Mouse (Mus musculus): ENCODE results near the gene Lsr. TPM values are rescaled to one million over a fixed set of nuclear protein-coding genes. Genes with fewer than 3 reads are reported as not detected.
A peak's percentile ranks its signal among the peaks of the same experiment; 100 is the strongest.

Lsr gene
- polyA plus RNA-seq (2016; fragmentation: Nextera tagmentation; extraction: Ambion mirVana): 28.9 and 31.3 TPM in 2 replicates

DNA sequence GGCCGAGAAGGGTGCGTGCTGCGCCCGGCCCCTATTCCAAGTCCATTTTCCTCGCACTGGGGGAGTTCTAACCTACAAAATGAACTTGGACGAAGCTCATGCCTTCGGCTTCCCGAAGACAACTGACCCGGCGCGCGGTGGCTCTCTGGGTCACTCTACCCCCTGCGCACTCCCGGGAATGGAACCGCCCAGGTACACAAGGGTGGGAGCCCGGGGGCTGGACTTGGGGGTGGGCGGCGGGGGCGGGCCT is at the start of gene Lsr:
Gene Lsr, minus strand, starts transcription at position 214 of the 250 bp plus-strand sequence.
- WGBS: under 1% methylated on average over 19 of the region's 19 CpGs
- H3K36me3 ChIP-seq: peaks cover 4% of the 10 kb centered on the region; the same call in 1 of the 2 replicates
- peak within 1 kb of the TSS; percentile 50 for H3K4me3 ChIP-seq
- H3K27me3 ChIP-seq (ENCODE audit: low read depth, poor library complexity, severe bottlenecking): peaks cover 25% of the 10 kb centered on the region
- peaks cover 25% of the 10 kb centered on the region for H3K4me1 ChIP-seq
- H3K27ac ChIP-seq: peak within 1 kb of the TSS; percentile 75
- peak; percentile 70 for DNase-seq (ENCODE audit: low spot score)
- no peaks in the 10 kb centered on the region for H3K9me3 ChIP-seq (replicated peaks)

GRCm38 (mm10) chr7:31017104-31017901 is 44.0 kb upstream of the Lsr start:
- no peak for DNase-seq (ENCODE audit: low spot score)
- Histone ChIP-seq H3K4me3 (no peak overlapping the region), H3K27me3 (ENCODE audit: low read depth, poor library complexity, severe bottlenecking) (no peaks in the 10 kb centered on the region), H3K9me3 (replicated peaks) (no peaks in the 10 kb centered on the region), H3K27ac (no peak overlapping the region), H3K4me1 (peaks cover 9% of the 10 kb centered on the region), H3K36me3 (no peaks in the 10 kb centered on the region)
- 69% methylated on average over 10 of the region's 10 CpGs for WGBS

DNA sequence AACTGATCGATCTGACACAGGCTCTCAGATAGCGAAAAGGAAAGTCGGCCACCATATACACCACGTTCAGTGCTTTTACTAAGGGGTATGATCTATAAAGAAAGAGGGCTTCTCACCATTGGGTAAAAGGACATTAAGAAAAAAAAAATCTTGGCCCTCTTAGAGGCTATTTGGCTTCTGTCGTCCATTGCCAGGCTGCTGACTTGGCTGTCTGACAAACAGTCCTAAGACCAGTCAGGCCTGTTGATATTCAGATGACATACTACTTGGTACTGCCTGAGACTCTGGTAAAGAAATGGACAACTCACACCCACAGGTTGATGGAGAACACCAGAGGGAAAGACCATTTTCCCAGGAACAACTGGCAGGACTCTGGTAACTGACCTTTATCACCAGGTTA is 39.7 kb upstream of the Lsr start:
- H3K27me3 ChIP-seq (ENCODE audit: low read depth, poor library complexity, severe bottlenecking): no peaks in the 10 kb centered on the region
- H3K4me1 ChIP-seq: peaks cover 24% of the 10 kb centered on the region
- H3K9me3 ChIP-seq (replicated peaks): no peaks in the 10 kb centered on the region
- DNase-seq (ENCODE audit: low spot score): no peak
- no peak overlapping the region for H3K27ac ChIP-seq
- H3K36me3 ChIP-seq: no peaks in the 10 kb centered on the region
- H3K4me3 ChIP-seq: no peak overlapping the region
- 90% methylated on average over 5 of the region's 5 CpGs for WGBS

- 40% methylated on average over 3 of the region's 3 CpGs for WGBS
Measured at GRCm38 (mm10) chr7:31008889-31009288, 35.6 kb upstream of the Lsr start.

DNA sequence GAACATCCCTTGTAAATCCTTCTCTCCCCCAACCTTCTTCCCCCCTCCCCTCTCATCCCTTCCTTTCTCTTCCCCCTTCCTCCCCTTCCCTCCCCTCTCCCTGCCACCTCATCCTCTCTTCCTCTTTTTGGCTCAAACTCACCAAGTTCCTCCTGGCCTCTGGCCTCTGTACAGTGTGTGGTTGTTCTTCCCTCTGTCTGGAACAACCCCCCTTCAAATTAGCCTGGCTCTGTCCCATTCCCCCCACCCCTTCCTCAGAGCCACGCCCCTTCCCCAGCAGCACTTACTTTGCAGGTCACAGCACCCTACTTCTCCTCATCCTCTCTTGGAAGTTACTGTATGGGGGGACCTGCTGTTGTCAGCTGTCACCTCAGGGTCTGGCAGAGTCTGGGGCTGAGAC is 34.9 kb upstream of the Lsr start:
- Histone ChIP-seq H3K4me3 (no peak overlapping the region), H3K27ac (peak overlapping the region; percentile 31; the same call in 1 of the 2 replicates), H3K36me3 (no peaks in the 10 kb centered on the region), H3K4me1 (peaks cover 15% of the 10 kb centered on the region), H3K9me3 (replicated peaks) (no peaks in the 10 kb centered on the region), H3K27me3 (ENCODE audit: low read depth, poor library complexity, severe bottlenecking) (no peaks in the 10 kb centered on the region)
- DNase-seq (ENCODE audit: low spot score): no peak
- 70% methylated on average over 1 of the region's 1 CpGs for WGBS

More at GRCm38 (mm10) chr7:31008889-31009288, 35.6 kb upstream of the Lsr start:
- Histone ChIP-seq H3K4me3 (no peak overlapping the region), H3K27me3 (ENCODE audit: low read depth, poor library complexity, severe bottlenecking) (no peaks in the 10 kb centered on the region), H3K9me3 (replicated peaks) (no peaks in the 10 kb centered on the region), H3K4me1 (peaks cover 15% of the 10 kb centered on the region), H3K27ac (0 out of 2 replicates have a peak overlapping the region, but pooled peaks have one; percentile 31), H3K36me3 (no peaks in the 10 kb centered on the region)
- DNase-seq (ENCODE audit: low spot score): peak; percentile 32

GRCm38 (mm10) chr7:31007775-31008174 is 34.5 kb upstream of the Lsr start:
- H3K27me3 ChIP-seq (ENCODE audit: low read depth, poor library complexity, severe bottlenecking): no peaks in the 10 kb centered on the region
- H3K27ac ChIP-seq: no peak overlapping the region
- H3K36me3 ChIP-seq: no peaks in the 10 kb centered on the region
- WGBS: 74% methylated on average over 1 of the region's 1 CpGs
- H3K9me3 ChIP-seq (replicated peaks): no peaks in the 10 kb centered on the region
- peaks cover 15% of the 10 kb centered on the region for H3K4me1 ChIP-seq
- no peak for DNase-seq (ENCODE audit: low spot score)
- no peak overlapping the region for H3K4me3 ChIP-seq

DNA sequence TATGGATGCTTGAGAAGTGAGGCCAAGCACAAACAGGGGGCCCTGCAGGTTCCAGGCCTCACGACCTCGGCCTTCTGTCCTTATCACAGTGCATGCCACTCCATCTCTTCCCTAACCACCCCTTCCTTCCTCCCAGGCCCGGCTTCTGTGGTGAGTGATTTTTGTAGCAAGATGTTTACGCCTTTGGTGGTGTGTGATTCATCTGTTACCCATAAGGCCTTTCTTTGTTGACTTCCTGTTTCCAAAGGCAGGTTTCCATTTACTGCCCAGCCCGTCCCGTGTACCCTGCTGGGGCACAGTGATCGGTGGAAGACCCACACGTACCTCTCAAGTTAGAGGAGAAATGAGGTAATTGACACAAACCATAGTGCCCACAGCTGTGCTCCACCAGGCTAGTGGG is 29.4 kb upstream of the Lsr start:
- Histone ChIP-seq H3K4me1 (peaks cover 12% of the 10 kb centered on the region), H3K9me3 (replicated peaks) (no peaks in the 10 kb centered on the region), H3K4me3 (no peak overlapping the region), H3K36me3 (no peaks in the 10 kb centered on the region), H3K27me3 (ENCODE audit: low read depth, poor library complexity, severe bottlenecking) (no peaks in the 10 kb centered on the region), H3K27ac (no peak overlapping the region)
- no peak for DNase-seq (ENCODE audit: low spot score)
- WGBS: 76% methylated on average over 8 of the region's 8 CpGs

GRCm38 (mm10) chr7:31000505-31001020 is 27.3 kb upstream of the Lsr start:
- WGBS: 61% methylated on average over 7 of the region's 7 CpGs
- no peaks in the 10 kb centered on the region for H3K36me3 ChIP-seq
- no peaks in the 10 kb centered on the region for H3K27me3 ChIP-seq (ENCODE audit: low read depth, poor library complexity, severe bottlenecking)
- peaks cover 12% of the 10 kb centered on the region for H3K4me1 ChIP-seq
- H3K4me3 ChIP-seq: no peak overlapping the region
- peaks cover 2% of the 10 kb centered on the region; the same call in 1 of the 2 replicates for H3K9me3 ChIP-seq (replicated peaks)
- H3K27ac ChIP-seq: peak overlapping the region; percentile 67
- peak; percentile 35 for DNase-seq (ENCODE audit: low spot score)

DNA sequence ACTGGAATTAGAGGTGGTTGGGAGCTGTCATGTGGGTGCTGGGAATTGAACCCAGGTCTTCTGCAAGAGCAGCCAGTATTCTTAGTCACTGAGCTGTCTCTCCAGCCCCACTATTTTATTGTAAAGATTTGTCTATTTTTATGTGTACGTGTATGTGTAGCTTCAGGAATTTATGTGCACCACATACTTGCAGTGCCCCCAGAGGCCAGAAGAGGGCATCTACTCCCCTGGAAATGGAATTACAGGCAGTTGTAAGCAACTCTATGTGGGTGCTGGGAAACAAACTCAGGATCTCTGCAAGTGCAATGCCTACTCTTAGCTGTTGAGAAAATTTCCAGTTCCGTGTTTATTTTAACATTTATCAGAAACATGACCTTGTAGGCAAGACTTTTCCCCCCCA is 23.2 kb upstream of the Lsr start:
- H3K27ac ChIP-seq: no peak overlapping the region
- peaks cover 14% of the 10 kb centered on the region for H3K4me1 ChIP-seq
- H3K27me3 ChIP-seq (ENCODE audit: low read depth, poor library complexity, severe bottlenecking): no peaks in the 10 kb centered on the region
- H3K36me3 ChIP-seq: no peaks in the 10 kb centered on the region
- H3K4me3 ChIP-seq: no peak overlapping the region
- peaks cover 2% of the 10 kb centered on the region; the same call in 1 of the 2 replicates for H3K9me3 ChIP-seq (replicated peaks)
- 94% methylated on average over 2 of the region's 2 CpGs for WGBS
- no peak for DNase-seq (ENCODE audit: low spot score)

GRCm38 (mm10) chr7:30993986-30994385 is 20.7 kb upstream of the Lsr start:
- Histone ChIP-seq H3K4me3 (no peak overlapping the region), H3K27ac (no peak overlapping the region), H3K9me3 (replicated peaks) (peaks cover 2% of the 10 kb centered on the region; the same call in 1 of the 2 replicates), H3K4me1 (0 out of 2 replicates have a peak, but pooled peaks cover 2% of the 10 kb centered on the region), H3K36me3 (no peaks in the 10 kb centered on the region), H3K27me3 (ENCODE audit: low read depth, poor library complexity, severe bottlenecking) (no peaks in the 10 kb centered on the region)
- WGBS: 89% methylated on average over 5 of the region's 5 CpGs
- DNase-seq (ENCODE audit: low spot score): no peak

GRCm38 (mm10) chr7:30992148-30992547 is 18.9 kb upstream of the Lsr start:
- Histone ChIP-seq H3K36me3 (no peaks in the 10 kb centered on the region), H3K27me3 (ENCODE audit: low read depth, poor library complexity, severe bottlenecking) (no peaks in the 10 kb centered on the region), H3K4me3 (no peak overlapping the region), H3K9me3 (replicated peaks) (peaks cover 2% of the 10 kb centered on the region; the same call in 1 of the 2 replicates), H3K27ac (no peak overlapping the region), H3K4me1 (0 out of 2 replicates have a peak, but pooled peaks cover 2% of the 10 kb centered on the region)
- WGBS: 79% methylated on average over 5 of the region's 5 CpGs
- DNase-seq (ENCODE audit: low spot score): no peak

DNA sequence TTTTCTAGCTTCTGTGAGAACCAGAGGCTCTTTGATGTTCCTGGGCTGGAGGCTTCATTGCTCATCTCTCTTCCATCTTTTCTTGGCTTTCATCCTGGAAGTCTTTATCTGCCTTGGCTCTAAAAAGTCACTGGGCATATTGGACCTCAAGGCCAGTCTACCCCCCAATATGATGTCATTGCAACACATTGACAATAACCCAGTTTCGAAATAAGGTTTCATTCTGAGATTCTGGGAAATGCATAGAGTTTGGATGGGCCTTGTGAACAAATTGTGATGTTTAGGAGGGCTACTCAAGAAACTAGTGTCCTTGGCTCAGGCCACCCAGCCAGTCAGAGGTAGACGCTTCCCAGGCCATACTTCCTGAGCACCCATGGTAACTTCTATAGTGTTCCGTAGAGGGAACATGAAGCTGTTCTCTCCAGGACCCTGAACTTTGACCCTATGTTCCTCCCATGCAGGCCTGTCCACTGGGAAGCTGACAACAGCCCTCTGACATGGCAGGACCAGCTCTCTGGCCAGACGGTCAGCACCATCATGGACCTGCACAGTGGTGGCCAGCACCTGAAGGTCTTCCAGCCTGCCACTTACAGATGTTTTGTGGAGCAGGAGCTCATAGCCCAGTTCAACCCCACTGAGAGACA is 15.4 kb upstream of the Lsr start:
- Histone ChIP-seq H3K4me3 (no peak overlapping the region), H3K27ac (no peak overlapping the region), H3K36me3 (no peaks in the 10 kb centered on the region), H3K4me1 (0 out of 2 replicates have a peak, but pooled peaks cover 2% of the 10 kb centered on the region), H3K9me3 (replicated peaks) (no peaks in the 10 kb centered on the region), H3K27me3 (ENCODE audit: low read depth, poor library complexity, severe bottlenecking) (no peaks in the 10 kb centered on the region)
- whole genome bisulfite sequencing: 90% methylated on average over 4 of the region's 4 CpGs
- no peak for DNase-seq (ENCODE audit: low spot score)

DNA sequence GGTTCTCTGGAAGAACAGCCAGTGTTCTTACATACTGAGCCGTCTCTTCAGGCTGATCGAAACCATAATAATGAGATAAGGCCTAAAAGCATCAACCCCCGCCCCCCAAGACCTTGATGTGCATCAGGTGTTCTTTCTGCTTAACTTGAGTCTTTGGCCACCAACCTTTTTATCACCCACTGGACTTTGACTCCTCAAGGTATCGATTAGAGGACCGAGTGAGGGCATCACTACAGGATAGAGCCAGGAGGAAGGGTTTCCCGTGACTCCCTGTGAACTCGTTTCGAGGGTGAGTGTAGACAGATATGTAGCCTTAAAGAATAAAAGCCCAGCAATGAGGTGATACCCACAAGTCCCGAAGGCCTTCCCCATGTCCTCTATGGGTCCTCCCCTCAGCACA is 12.1 kb upstream of the Lsr start:
- Histone ChIP-seq H3K4me3 (no peak overlapping the region), H3K27ac (no peak overlapping the region), H3K4me1 (no peaks in the 10 kb centered on the region), H3K36me3 (no peaks in the 10 kb centered on the region), H3K9me3 (replicated peaks) (no peaks in the 10 kb centered on the region), H3K27me3 (ENCODE audit: low read depth, poor library complexity, severe bottlenecking) (no peaks in the 10 kb centered on the region)
- no peak for DNase-seq (ENCODE audit: low spot score)
- 85% methylated on average over 9 of the region's 9 CpGs for WGBS
